Comparison of ENCODE assay signal across 23 mouse cellular contexts in the genomic region with DNA sequence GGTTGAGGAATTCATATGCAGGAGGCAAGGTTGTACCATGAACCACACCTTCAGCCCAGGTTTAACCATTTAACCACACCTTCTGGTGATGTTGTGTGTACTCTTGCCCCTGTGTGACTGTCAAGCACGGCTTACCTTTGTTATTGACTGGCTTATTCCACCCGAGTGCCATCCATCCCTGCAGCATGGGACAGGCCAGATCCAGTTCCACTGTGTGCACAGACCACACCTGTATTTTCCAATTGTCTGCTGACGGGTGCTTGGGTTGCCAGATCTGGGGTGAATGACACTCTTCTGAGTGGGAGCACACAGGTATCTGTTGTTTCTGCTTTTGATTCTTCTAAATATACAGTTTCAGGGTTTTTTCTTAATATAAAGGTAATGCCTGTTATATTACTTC.
DNase-seq lines count a peak whose midpoint lies in the region; ATAC-seq lines count a peak whose summit lies in the region.
"Had no signal": no experiment of that assay in that cellular context is flagged by ENCODE, and none has a peak within 500 bp of the region (broad histone marks: within the 10 kb centered on the region; RNA-seq: fewer than 3 reads in every experiment).

No protein-coding gene starts in this region.

- no peak overlapping the region for H3K4me3 ChIP-seq in intestine, embryonic 15.5 days (replicated peaks)
- H3K4me3 ChIP-seq: embryonic facial prominence, embryonic 12.5 days; embryonic facial prominence, embryonic 15.5 days; heart, embryonic 12.5 days; hindbrain, embryonic 12.5 days; hindbrain, embryonic 15.5 days had no signal

- ATAC-seq in intestine, embryonic 15.5 days, result peak; percentile 43
- ATAC-seq: CD4-positive, CD25-positive, alpha-beta regulatory T cell, adult 4 months; forebrain, embryonic 14.5 days; forebrain, postnatal 0 days had no signal

- no peaks in the 10 kb centered on the region for H3K9me3 ChIP-seq in intestine, embryonic 15.5 days
- H3K9me3 ChIP-seq: embryonic facial prominence, embryonic 12.5 days; embryonic facial prominence, embryonic 15.5 days; heart, embryonic 12.5 days; hindbrain, embryonic 12.5 days; hindbrain, embryonic 15.5 days had no signal

- no peak overlapping the region for H3K27ac ChIP-seq in intestine, embryonic 15.5 days
- H3K27ac ChIP-seq: embryonic facial prominence, embryonic 12.5 days; embryonic facial prominence, embryonic 15.5 days; hindbrain, embryonic 12.5 days; hindbrain, embryonic 15.5 days had no signal

- peak; percentile 39 for DNase-seq in ZHBTc4 (ENCODE audit: low read depth, low spot score)
- DNase-seq in large intestine, adult 2 months (ENCODE audit: low read depth, low spot score), result peak; percentile 36
- no peak for DNase-seq in frontal cortex, postnatal 10 days (ENCODE audit: low spot score in 2 of 2)
- no peak for DNase-seq in left cerebral cortex, adult 9 months (ENCODE audit: low spot score in 2 of 2)
- no peak for DNase-seq in urinary bladder, postnatal 4 days (ENCODE audit: low spot score in 2 of 2)
- DNase-seq: adrenal gland, adult 2 months; adrenal gland, postnatal 14 days; cerebellum, adult 11 months; cerebellum, adult 2 months; cerebellum, adult 9-11 months; cerebellum, postnatal 25 days; forebrain, postnatal 0 days; gastrocnemius, postnatal 25 days; heart, adult 18-20 months; heart, postnatal 14 days had no signal

- no peaks in the 10 kb centered on the region for H3K36me3 ChIP-seq in intestine, embryonic 15.5 days
- H3K36me3 ChIP-seq: embryonic facial prominence, embryonic 12.5 days; embryonic facial prominence, embryonic 15.5 days; heart, embryonic 12.5 days; hindbrain, embryonic 12.5 days; hindbrain, embryonic 15.5 days had no signal

- H3K4me1 ChIP-seq in intestine, embryonic 15.5 days (replicated peaks), result no peaks in the 10 kb centered on the region
- H3K4me1 ChIP-seq: embryonic facial prominence, embryonic 12.5 days had no signal

- WGBS in intestine, embryonic 15.5 days, result 63% methylated on average over 3 of the region's 3 CpGs
- WGBS in large intestine, adult 2 months, result 30% methylated on average over 3 of the region's 3 CpGs

- H3K4me2 ChIP-seq in intestine, embryonic 15.5 days (replicated peaks), result no peak overlapping the region
- H3K4me2 ChIP-seq: embryonic facial prominence, embryonic 12.5 days; embryonic facial prominence, embryonic 15.5 days; heart, embryonic 12.5 days; hindbrain, embryonic 12.5 days; hindbrain, embryonic 15.5 days had no signal

- no peak overlapping the region for H3K9ac ChIP-seq in intestine, embryonic 15.5 days
- H3K9ac ChIP-seq: embryonic facial prominence, embryonic 12.5 days; embryonic facial prominence, embryonic 15.5 days; forebrain, postnatal 0 days; heart, embryonic 12.5 days; hindbrain, embryonic 12.5 days; hindbrain, embryonic 15.5 days had no signal

- no peaks in the 10 kb centered on the region for H3K27me3 ChIP-seq in intestine, embryonic 15.5 days (replicated peaks)
- H3K27me3 ChIP-seq: heart, embryonic 12.5 days had no signal

Comparison
In these comparisons a context has a peak if more than half of its experiments do, and no peak if none do; other contexts are left out.
1. DNase-seq: peak in ZHBTc4 (single experiment) and large intestine, adult 2 months (single experiment); none in frontal cortex, postnatal 10 days (0 of 2), left cerebral cortex, adult 9 months (0 of 2) and urinary bladder, postnatal 4 days (0 of 2).